Mouse (Mus musculus): ENCODE results near the gene Dop1b. TPM values are rescaled to one million over a fixed set of nuclear protein-coding genes. Genes with fewer than 3 reads are reported as not detected.
"Not testable (repeated sequence)": the region's sequence is repeated elsewhere in the genome, so short reads cannot be mapped to it uniquely, and the experiment has no call there.

Dop1b gene
- polyA plus RNA-seq, 1 experiment from 2014 or later: 27.8 TPM

- no peaks in the 10 kb centered on the region for H3K27me3 ChIP-seq (ENCODE audit: control insufficient read depth, insufficient read depth, low read length)
- no peak for ATAC-seq (ENCODE audit: insufficient read depth, low FRiP score)
- no peaks in the 10 kb centered on the region for H3K36me3 ChIP-seq (ENCODE audit: control insufficient read depth, insufficient read depth, low read length)
- H3K4me1 ChIP-seq (ENCODE audit: control insufficient read depth, insufficient read depth, low read length): 0 out of 2 replicates have a peak, but pooled peaks cover 4% of the 10 kb centered on the region
- no peak overlapping the region for H3K27ac ChIP-seq (ENCODE audit: low read length)
- H3K9me3 ChIP-seq (replicated peaks; ENCODE audit: control insufficient read depth, low read length): no peaks in the 10 kb centered on the region
- 47% methylated on average over 14 of the region's 14 CpGs for WGBS
- no peak overlapping the region for H3K4me3 ChIP-seq (replicated peaks; ENCODE audit: low read length)
- H3K4me2 ChIP-seq (ENCODE audit: low read depth, low read length): no peak overlapping the region
- no peak overlapping the region for H3K9ac ChIP-seq (ENCODE audit: low read length)
These were observed 65.7 kb downstream of the Dop1b start for GRCm38 (mm10) chr16:93777247-93777999.

GRCm38 (mm10) chr16:93778393-93778792 is 66.7 kb downstream of the Dop1b start:
- not testable (repeated sequence) for H3K9ac ChIP-seq (ENCODE audit: low read length); H3K27me3 ChIP-seq (ENCODE audit: control insufficient read depth, insufficient read depth, low read length); H3K4me3 ChIP-seq (replicated peaks; ENCODE audit: low read length); H3K27ac ChIP-seq (ENCODE audit: low read length); H3K9me3 ChIP-seq (replicated peaks; ENCODE audit: control insufficient read depth, low read length); ATAC-seq (ENCODE audit: insufficient read depth, low FRiP score); H3K4me2 ChIP-seq (ENCODE audit: low read depth, low read length); H3K4me1 ChIP-seq (ENCODE audit: control insufficient read depth, insufficient read depth, low read length); H3K36me3 ChIP-seq (ENCODE audit: control insufficient read depth, insufficient read depth, low read length)
- WGBS: 83% methylated on average over 4 of the region's 4 CpGs

- ATAC-seq (ENCODE audit: insufficient read depth, low FRiP score): no peak
- no peak overlapping the region for H3K4me2 ChIP-seq (ENCODE audit: low read depth, low read length)
- H3K9me3 ChIP-seq (replicated peaks; ENCODE audit: control insufficient read depth, low read length): no peaks in the 10 kb centered on the region
- WGBS: 75% methylated on average over 4 of the region's 4 CpGs
- no peaks in the 10 kb centered on the region for H3K27me3 ChIP-seq (ENCODE audit: control insufficient read depth, insufficient read depth, low read length)
- H3K4me1 ChIP-seq (ENCODE audit: control insufficient read depth, insufficient read depth, low read length): 0 out of 2 replicates have a peak, but pooled peaks cover 4% of the 10 kb centered on the region
- H3K36me3 ChIP-seq (ENCODE audit: control insufficient read depth, insufficient read depth, low read length): peaks cover 6% of the 10 kb centered on the region
- no peak overlapping the region for H3K27ac ChIP-seq (ENCODE audit: low read length)
- H3K9ac ChIP-seq (ENCODE audit: low read length): no peak overlapping the region
- no peak overlapping the region for H3K4me3 ChIP-seq (replicated peaks; ENCODE audit: low read length)
These were observed 67.8 kb downstream of the Dop1b start for GRCm38 (mm10) chr16:93779554-93779953.

GRCm38 (mm10) chr16:93780660-93781479 is 69.2 kb downstream of the Dop1b start:
- H3K27me3 ChIP-seq (ENCODE audit: control insufficient read depth, insufficient read depth, low read length): no peaks in the 10 kb centered on the region
- no peaks in the 10 kb centered on the region for H3K9me3 ChIP-seq (replicated peaks; ENCODE audit: control insufficient read depth, low read length)
- no peak overlapping the region for H3K4me2 ChIP-seq (ENCODE audit: low read depth, low read length)
- H3K4me3 ChIP-seq (replicated peaks; ENCODE audit: low read length): no peak overlapping the region
- H3K9ac ChIP-seq (ENCODE audit: low read length): no peak overlapping the region
- peaks cover 6% of the 10 kb centered on the region for H3K36me3 ChIP-seq (ENCODE audit: control insufficient read depth, insufficient read depth, low read length)
- 0 out of 2 replicates have a peak, but pooled peaks cover 4% of the 10 kb centered on the region for H3K4me1 ChIP-seq (ENCODE audit: control insufficient read depth, insufficient read depth, low read length)
- H3K27ac ChIP-seq (ENCODE audit: low read length): no peak overlapping the region
- no peak for ATAC-seq (ENCODE audit: insufficient read depth, low FRiP score)
- WGBS: 51% methylated on average over 14 of the region's 14 CpGs

GRCm38 (mm10) chr16:93784175-93784574 is 72.5 kb downstream of the Dop1b start:
- H3K4me3 ChIP-seq (replicated peaks; ENCODE audit: low read length): no peak overlapping the region
- H3K27ac ChIP-seq (ENCODE audit: low read length): no peak overlapping the region
- H3K4me2 ChIP-seq (ENCODE audit: low read depth, low read length): no peak overlapping the region
- no peaks in the 10 kb centered on the region for H3K27me3 ChIP-seq (ENCODE audit: control insufficient read depth, insufficient read depth, low read length)
- 91% methylated on average over 7 of the region's 7 CpGs for WGBS
- peaks cover 6% of the 10 kb centered on the region for H3K36me3 ChIP-seq (ENCODE audit: control insufficient read depth, insufficient read depth, low read length)
- peaks cover 4% of the 10 kb centered on the region; the same call in 1 of the 2 replicates for H3K4me1 ChIP-seq (ENCODE audit: control insufficient read depth, insufficient read depth, low read length)
- no peak overlapping the region for H3K9ac ChIP-seq (ENCODE audit: low read length)
- no peaks in the 10 kb centered on the region for H3K9me3 ChIP-seq (replicated peaks; ENCODE audit: control insufficient read depth, low read length)
- ATAC-seq (ENCODE audit: insufficient read depth, low FRiP score): no peak

- peak; percentile 85; the same call in 1 of the 2 replicates for ATAC-seq (ENCODE audit: insufficient read depth, low FRiP score)
- peaks cover 6% of the 10 kb centered on the region for H3K36me3 ChIP-seq (ENCODE audit: control insufficient read depth, insufficient read depth, low read length)
- H3K9ac ChIP-seq (ENCODE audit: low read length): no peak overlapping the region
- H3K4me2 ChIP-seq (ENCODE audit: low read depth, low read length): no peak overlapping the region
- no peaks in the 10 kb centered on the region for H3K9me3 ChIP-seq (replicated peaks; ENCODE audit: control insufficient read depth, low read length)
- no peak overlapping the region for H3K27ac ChIP-seq (ENCODE audit: low read length)
- H3K4me1 ChIP-seq (ENCODE audit: control insufficient read depth, insufficient read depth, low read length): peaks cover 4% of the 10 kb centered on the region; the same call in 1 of the 2 replicates
- no peak overlapping the region for H3K4me3 ChIP-seq (replicated peaks; ENCODE audit: low read length)
- 10% methylated on average over 9 of the region's 9 CpGs for WGBS
- H3K27me3 ChIP-seq (ENCODE audit: control insufficient read depth, insufficient read depth, low read length): no peaks in the 10 kb centered on the region
These were observed 74.1 kb downstream of the Dop1b start for GRCm38 (mm10) chr16:93785805-93786204.

- Histone ChIP-seq H3K4me3 (replicated peaks; ENCODE audit: low read length) (no peak overlapping the region), H3K27me3 (ENCODE audit: control insufficient read depth, insufficient read depth, low read length) (no peaks in the 10 kb centered on the region), H3K4me2 (ENCODE audit: low read depth, low read length) (no peak overlapping the region), H3K36me3 (ENCODE audit: control insufficient read depth, insufficient read depth, low read length) (peaks cover 6% of the 10 kb centered on the region), H3K9me3 (replicated peaks; ENCODE audit: control insufficient read depth, low read length) (no peaks in the 10 kb centered on the region), H3K4me1 (ENCODE audit: control insufficient read depth, insufficient read depth, low read length) (peaks cover 4% of the 10 kb centered on the region; the same call in 1 of the 2 replicates), H3K27ac (ENCODE audit: low read length) (no peak overlapping the region), H3K9ac (ENCODE audit: low read length) (no peak overlapping the region)
- ATAC-seq (ENCODE audit: insufficient read depth, low FRiP score): no peak
- 84% methylated on average over 4 of the region's 4 CpGs for WGBS
These were observed 76.7 kb downstream of the Dop1b start for GRCm38 (mm10) chr16:93788388-93788787.

- Histone ChIP-seq H3K4me1 (ENCODE audit: control insufficient read depth, insufficient read depth, low read length) (peaks cover 4% of the 10 kb centered on the region; the same call in 1 of the 2 replicates), H3K4me3 (replicated peaks; ENCODE audit: low read length) (no peak overlapping the region), H3K9ac (ENCODE audit: low read length) (no peak overlapping the region), H3K9me3 (replicated peaks; ENCODE audit: control insufficient read depth, low read length) (no peaks in the 10 kb centered on the region), H3K4me2 (ENCODE audit: low read depth, low read length) (no peak overlapping the region), H3K27ac (ENCODE audit: low read length) (no peak overlapping the region), H3K27me3 (ENCODE audit: control insufficient read depth, insufficient read depth, low read length) (no peaks in the 10 kb centered on the region), H3K36me3 (ENCODE audit: control insufficient read depth, insufficient read depth, low read length) (peaks cover 4% of the 10 kb centered on the region)
- 89% methylated on average over 8 of the region's 8 CpGs for WGBS
- no peak for ATAC-seq (ENCODE audit: insufficient read depth, low FRiP score)
These were observed 77.2 kb downstream of the Dop1b start for GRCm38 (mm10) chr16:93788881-93789280.
